Mouse (Mus musculus) midbrain, embryonic 16.5 days (tissue): ENCODE results near the gene Sbf2. TPM values are rescaled to one million over a fixed set of nuclear protein-coding genes. Genes with fewer than 3 reads are reported as not detected.
A peak's percentile ranks its signal among the peaks of the same experiment; 100 is the strongest.

Source experiments
- ATAC-seq: fragments of 200-750 bp; cut with Nextera tagmentation; 2 replicates; pipeline ENCODE4 v1.8.0; 2017; ENCODE audit warnings: moderate TSS enrichment
- H3K27ac ChIP-seq: fragments of 300-500 bp; sonication (generic); 2 replicates; pipeline ENCODE4 v1.5.1; 2014; ENCODE audit warnings: mild to moderate bottlenecking, low read length, mixed read lengths
- H3K27me3 ChIP-seq: fragments of 300-500 bp; sonication (generic); 2 replicates; pipeline ENCODE4 v1.6.1; 2014; ENCODE audit warnings: low read depth, low read length, mixed read lengths; ENCODE audit not compliant: control insufficient read depth, insufficient read depth
- H3K36me3 ChIP-seq: fragments of 300-500 bp; sonication (generic); 2 replicates; pipeline ENCODE4 v1.6.1; 2014; ENCODE audit warnings: mild to moderate bottlenecking, low read length, moderate library complexity, mixed read lengths; ENCODE audit not compliant: control insufficient read depth, insufficient read depth
- H3K4me1 ChIP-seq: fragments of 300-500 bp; sonication (generic); 2 replicates; pipeline ENCODE4 v1.6.1; 2014; ENCODE audit warnings: mild to moderate bottlenecking, low read length, mixed read lengths; ENCODE audit not compliant: control insufficient read depth, insufficient read depth
- H3K4me2 ChIP-seq: fragments of 300-500 bp; sonication (generic); 2 replicates; pipeline ENCODE4 v1.6.1; 2014; ENCODE audit warnings: mild to moderate bottlenecking, low read length, mixed read lengths
- H3K4me3 ChIP-seq: fragments of 300-500 bp; sonication (generic); 2 replicates; pipeline ENCODE4 v1.5.1; 2014; ENCODE audit warnings: low read depth, mild to moderate bottlenecking, low read length, moderate library complexity, mixed read lengths
- H3K9ac ChIP-seq: fragments of 300-500 bp; sonication (generic); 2 replicates; pipeline ENCODE4 v1.6.1; 2014; ENCODE audit warnings: low read depth, low read length, mixed read lengths
- H3K9me3 ChIP-seq: fragments of 300-500 bp; sonication (generic); replicated peaks from 2 replicates; pipeline ENCODE4 v1.6.1; 2014; ENCODE audit warnings: mild to moderate bottlenecking, low read length, mixed read lengths; ENCODE audit not compliant: control insufficient read depth, poor library complexity, severe bottlenecking
- WGBS: fragments of 180-500 bp; shearing (Covaris S2); extraction: QIAGEN DNeasy Blood & Tissue Kit; methylation state at CpG from one replicate; pipeline ENCODE4 v1.1.7; 2014; 5-methylcytosine and 5-hydroxymethylcytosine counted together
- polyA plus RNA-seq: library from polyadenylated mRNA; unstranded; fragments of >200 nt; fragmentation: Nextera tagmentation; extraction: Ambion mirVana; gene quantifications from 2 replicates; pipeline ENCODE4 v1.2.1, GENCODE M21; 2015

The Sbf2 gene
- polyA plus RNA-seq = 57.1 and 66.3 TPM in 2 replicates

GRCm38 (mm10) chr7:110614133-110615063, at the start of gene Sbf2:
TSS of gene Sbf2 (minus strand) at chr7:110614922.
- Histone ChIP-seq H3K27ac (peak within 1 kb of the TSS; percentile 98), H3K27me3 (peaks cover 3% of the 10 kb centered on the region), H3K9ac (peak within 1 kb of the TSS; percentile 98), H3K9me3 (no peaks in the 10 kb centered on the region), H3K4me3 (peak within 1 kb of the TSS; percentile 97), H3K4me1 (peaks cover 25% of the 10 kb centered on the region), H3K4me2 (peak within 1 kb of the TSS; percentile 77), H3K36me3 (no peaks in the 10 kb centered on the region)
- under 1% methylated on average over 92 of the region's 127 CpGs for WGBS
- peak; percentile 89 for ATAC-seq

- no peak overlapping the region for H3K27ac ChIP-seq
- H3K4me3 ChIP-seq = no peak overlapping the region
- WGBS = 79% methylated on average over 3 of the region's 3 CpGs
- H3K9me3 ChIP-seq = peaks cover 6% of the 10 kb centered on the region; the same call in 1 of the 2 replicates
- H3K9ac ChIP-seq = no peak overlapping the region
- H3K27me3 ChIP-seq = no peaks in the 10 kb centered on the region
- no peak overlapping the region for H3K4me2 ChIP-seq
- ATAC-seq = no peak
- H3K4me1 ChIP-seq = no peaks in the 10 kb centered on the region
- no peaks in the 10 kb centered on the region for H3K36me3 ChIP-seq
Observed at GRCm38 (mm10) chr7:110658378-110658928, 43.7 kb upstream of the Sbf2 start.

GRCm38 (mm10) chr7:110655966-110656365, 41.2 kb upstream of the Sbf2 start:
- Histone ChIP-seq H3K4me3 (no peak overlapping the region), H3K27ac (no peak overlapping the region), H3K9ac (no peak overlapping the region), H3K9me3 (no peaks in the 10 kb centered on the region), H3K27me3 (no peaks in the 10 kb centered on the region), H3K4me1 (no peaks in the 10 kb centered on the region), H3K4me2 (no peak overlapping the region), H3K36me3 (no peaks in the 10 kb centered on the region)
- 59% methylated on average over 6 of the region's 6 CpGs for WGBS
- ATAC-seq = no peak

- Histone ChIP-seq H3K36me3 (no peaks in the 10 kb centered on the region), H3K27ac (no peak overlapping the region), H3K4me2 (no peak overlapping the region)
Observed at GRCm38 (mm10) chr7:110655230-110655629, 40.5 kb upstream of the Sbf2 start.

GRCm38 (mm10) chr7:110651091-110651490, 36.4 kb upstream of the Sbf2 start:
- Histone ChIP-seq H3K4me3 (no peak overlapping the region), H3K27ac (no peak overlapping the region), H3K27me3 (no peaks in the 10 kb centered on the region), H3K9ac (no peak overlapping the region), H3K36me3 (no peaks in the 10 kb centered on the region), H3K9me3 (no peaks in the 10 kb centered on the region; the same call in 1 of the 2 replicates), H3K4me1 (no peaks in the 10 kb centered on the region), H3K4me2 (no peak overlapping the region)
- WGBS = 80% methylated on average over 6 of the region's 6 CpGs
- ATAC-seq = no peak

More at GRCm38 (mm10) chr7:110655230-110655629, 40.5 kb upstream of the Sbf2 start:
- no peak overlapping the region for H3K4me3 ChIP-seq
- 83% methylated on average over 3 of the region's 3 CpGs for WGBS
- H3K4me1 ChIP-seq = no peaks in the 10 kb centered on the region
- no peaks in the 10 kb centered on the region for H3K9me3 ChIP-seq
- no peak overlapping the region for H3K9ac ChIP-seq
- no peaks in the 10 kb centered on the region for H3K27me3 ChIP-seq
- no peak for ATAC-seq

- no peak overlapping the region for H3K9ac ChIP-seq
- H3K9me3 ChIP-seq = no peaks in the 10 kb centered on the region; the same call in 1 of the 2 replicates
- H3K4me2 ChIP-seq = no peak overlapping the region
- H3K27ac ChIP-seq = no peak overlapping the region
- ATAC-seq = no peak
- H3K4me1 ChIP-seq = no peaks in the 10 kb centered on the region
- no peak overlapping the region for H3K4me3 ChIP-seq
- WGBS = 87% methylated on average over 4 of the region's 4 CpGs
- no peaks in the 10 kb centered on the region for H3K36me3 ChIP-seq
- no peaks in the 10 kb centered on the region for H3K27me3 ChIP-seq
Observed at GRCm38 (mm10) chr7:110650491-110650890, 35.8 kb upstream of the Sbf2 start.

GRCm38 (mm10) chr7:110649133-110649987, 34.6 kb upstream of the Sbf2 start:
- Histone ChIP-seq H3K4me1 (no peaks in the 10 kb centered on the region), H3K36me3 (no peaks in the 10 kb centered on the region), H3K27ac (no peak overlapping the region), H3K9me3 (no peaks in the 10 kb centered on the region; the same call in 1 of the 2 replicates), H3K9ac (no peak overlapping the region), H3K4me3 (no peak overlapping the region), H3K27me3 (no peaks in the 10 kb centered on the region), H3K4me2 (no peak overlapping the region)
- ATAC-seq = no peak
- WGBS = 87% methylated on average over 6 of the region's 6 CpGs

GRCm38 (mm10) chr7:110648455-110649085, 33.8 kb upstream of the Sbf2 start:
- WGBS = 83% methylated on average over 13 of the region's 13 CpGs
- Histone ChIP-seq H3K9ac (no peak overlapping the region), H3K4me3 (no peak overlapping the region), H3K36me3 (no peaks in the 10 kb centered on the region), H3K27me3 (no peaks in the 10 kb centered on the region), H3K9me3 (no peaks in the 10 kb centered on the region; the same call in 1 of the 2 replicates), H3K4me2 (no peak overlapping the region), H3K27ac (no peak overlapping the region), H3K4me1 (no peaks in the 10 kb centered on the region)
- ATAC-seq = no peak
